Comparison of ENCODE assay signal across 8 mouse cellular contexts in genomic region chr7:24529580-24529979, GRCm38 (mm10). TPM values are rescaled to one million over a fixed set of nuclear protein-coding genes. Genes with fewer than 3 reads are reported as not detected.
DNase-seq lines count a peak whose midpoint lies in the region; ATAC-seq and TF ChIP-seq lines count a peak whose summit lies in the region.

No protein-coding gene starts in this region.

- H3K27ac ChIP-seq in kidney, postnatal 0 days = peak overlapping the region; percentile 94
- peak overlapping the region; percentile 92 for H3K27ac ChIP-seq in brown adipose tissue, adult 24 weeks (replicated peaks; ENCODE audit: low read depth, low read length)
- H3K27ac ChIP-seq in midbrain, embryonic 12.5 days (replicated peaks) = peak overlapping the region; percentile 82

- H3K27me3 ChIP-seq in kidney, postnatal 0 days (ENCODE audit: insufficient read depth, low read length) = no peaks in the 10 kb centered on the region
- peaks cover 24% of the 10 kb centered on the region for H3K27me3 ChIP-seq in midbrain, embryonic 12.5 days

- H3K4me2 ChIP-seq in kidney, postnatal 0 days (ENCODE audit: low read length) = peak overlapping the region; percentile 90
- peak overlapping the region; percentile 73 for H3K4me2 ChIP-seq in midbrain, embryonic 12.5 days (replicated peaks)

- H3K9me3 ChIP-seq in kidney, postnatal 0 days (replicated peaks; ENCODE audit: low read length) = no peaks in the 10 kb centered on the region
- no peaks in the 10 kb centered on the region for H3K9me3 ChIP-seq in midbrain, embryonic 12.5 days

- no peak for TF ChIP-seq CTCF in kidney, postnatal 0 days (IDR thresholded peaks at IDR 0.05; ENCODE audit: low read depth)

- H3K4me1 ChIP-seq in kidney, postnatal 0 days (replicated peaks; ENCODE audit: insufficient read depth, low read length) = peaks cover 9% of the 10 kb centered on the region; the same call in 1 of the 2 replicates
- peaks cover 5% of the 10 kb centered on the region; the same call in 1 of the 2 replicates for H3K4me1 ChIP-seq in brown adipose tissue, adult 24 weeks (ENCODE audit: control insufficient read depth, insufficient read depth, insufficient read length, low read length)
- peaks cover 40% of the 10 kb centered on the region for H3K4me1 ChIP-seq in midbrain, embryonic 12.5 days

- H3K9ac ChIP-seq in kidney, postnatal 0 days (ENCODE audit: low read depth, low read length) = peak overlapping the region; percentile 74
- peak overlapping the region; percentile 88 for H3K9ac ChIP-seq in midbrain, embryonic 12.5 days (replicated peaks)

- no peak for ATAC-seq in kidney, postnatal 0 days (replicated peaks; ENCODE audit: low FRiP score, low read depth)
- no peak for ATAC-seq in midbrain, embryonic 12.5 days (ENCODE audit: low FRiP score, low read depth)
- ATAC-seq in megakaryocyte-erythroid progenitor cell, adult 5-6 weeks (replicated peaks; ENCODE audit: low FRiP score, low TSS enrichment, poor library complexity, severe bottlenecking) = no peak

- peak overlapping the region; percentile 56 for H3K4me3 ChIP-seq in kidney, postnatal 0 days (replicated peaks; ENCODE audit: low read depth, low read length)
- peak overlapping the region; percentile 64 for H3K4me3 ChIP-seq in brown adipose tissue, adult 24 weeks (ENCODE audit: insufficient read depth, low read depth, low read length)
- peak overlapping the region; percentile 67 for H3K4me3 ChIP-seq in midbrain, embryonic 12.5 days

- no peak for DNase-seq in kidney, postnatal 0 days (ENCODE audit: low spot score)
- DNase-seq in kidney, postnatal 25 days = no peak
- DNase-seq in heart, postnatal 4 days = peak; percentile 15
- DNase-seq in testis, postnatal 10 days (ENCODE audit: low spot score) = no peak
- no peak for DNase-seq in adrenal gland, postnatal 4 days (ENCODE audit: low spot score in 2 of 2)

- WGBS in kidney, postnatal 0 days = 49% methylated on average over 11 of the region's 11 CpGs
- 64% methylated on average over 11 of the region's 11 CpGs for WGBS in midbrain, embryonic 12.5 days

- H3K36me3 ChIP-seq in kidney, postnatal 0 days (ENCODE audit: insufficient read depth, low read length) = peaks cover 16% of the 10 kb centered on the region
- H3K36me3 ChIP-seq in midbrain, embryonic 12.5 days = peaks cover 17% of the 10 kb centered on the region

RNA-seq across cellular contexts. Expression of gene Irgq, which starts 0.9 kb away (rescaled TPM):
- 5.4 and 6.0 TPM in 2 replicates for polyA plus RNA-seq in kidney, postnatal 0 days (2015; fragmentation: Nextera tagmentation; extraction: Ambion mirVana)
- polyA plus RNA-seq in brown adipose tissue, adult 24 weeks (2012; ENCODE audit: insufficient read depth, insufficient read length, missing spikeins) = 9.1 and 9.2 TPM in 2 replicates
- total RNA-seq in heart, postnatal 4 days (2021) = 10 to 100 TPM; 16.7 to 17.2 TPM
- 30.4 and 31.5 TPM in 2 replicates for polyA plus RNA-seq in midbrain, embryonic 12.5 days (2016; fragmentation: Nextera tagmentation; extraction: Ambion mirVana)
- total RNA-seq in megakaryocyte-erythroid progenitor cell, adult 5-6 weeks (2014; fragmentation: Nextera tagmentation) = 4.7 and 6.3 TPM in 2 replicates
- 3.0 and 5.2 TPM in 2 replicates for total RNA-seq in megakaryocyte-erythroid progenitor cell, adult 5-6 weeks (2017)
- total RNA-seq in adrenal gland, postnatal 4 days (2021) = 10 to 100 TPM; 24.9 to 25.7 TPM

RNA-seq across cellular contexts. Expression of gene Pinlyp, which starts 16.3 kb away (rescaled TPM):
- 0.50 and 0.55 TPM in 2 replicates for polyA plus RNA-seq in kidney, postnatal 0 days (2015; fragmentation: Nextera tagmentation; extraction: Ambion mirVana)
- not detected in 2 replicates for polyA plus RNA-seq in brown adipose tissue, adult 24 weeks (2012; ENCODE audit: insufficient read depth, insufficient read length, missing spikeins)
- not detected for total RNA-seq in heart, postnatal 4 days (2021)
- not detected in 2 replicates for polyA plus RNA-seq in midbrain, embryonic 12.5 days (2016; fragmentation: Nextera tagmentation; extraction: Ambion mirVana)
- total RNA-seq in megakaryocyte-erythroid progenitor cell, adult 5-6 weeks (2014; fragmentation: Nextera tagmentation) = not detected in 2 replicates
- total RNA-seq in megakaryocyte-erythroid progenitor cell, adult 5-6 weeks (2017) = not detected in 2 replicates
- not detected for total RNA-seq in adrenal gland, postnatal 4 days (2021)

RNA-seq across cellular contexts. Expression of gene Xrcc1, which starts 16.5 kb away (rescaled TPM):
- polyA plus RNA-seq in kidney, postnatal 0 days (2015; fragmentation: Nextera tagmentation; extraction: Ambion mirVana) = 58.4 and 63.6 TPM in 2 replicates
- 20.7 and 22.5 TPM in 2 replicates for polyA plus RNA-seq in brown adipose tissue, adult 24 weeks (2012; ENCODE audit: insufficient read depth, insufficient read length, missing spikeins)
- 10 to 100 TPM; 42.0 to 43.9 TPM for total RNA-seq in heart, postnatal 4 days (2021)
- 89.8 and 101 TPM in 2 replicates for polyA plus RNA-seq in midbrain, embryonic 12.5 days (2016; fragmentation: Nextera tagmentation; extraction: Ambion mirVana)
- total RNA-seq in megakaryocyte-erythroid progenitor cell, adult 5-6 weeks (2014; fragmentation: Nextera tagmentation) = 89.0 and 93.7 TPM in 2 replicates
- total RNA-seq in megakaryocyte-erythroid progenitor cell, adult 5-6 weeks (2017) = 20.7 and 36.6 TPM in 2 replicates
- total RNA-seq in adrenal gland, postnatal 4 days (2021) = 10 to 100 TPM; 56.8 to 64.4 TPM

RNA-seq across cellular contexts. Expression of gene AC161166.1, which starts 17.3 kb away (rescaled TPM):
- 0.06 and 0.12 TPM in 2 replicates for polyA plus RNA-seq in kidney, postnatal 0 days (2015; fragmentation: Nextera tagmentation; extraction: Ambion mirVana)
- not detected in 2 replicates for polyA plus RNA-seq in brown adipose tissue, adult 24 weeks (2012; ENCODE audit: insufficient read depth, insufficient read length, missing spikeins)
- total RNA-seq in heart, postnatal 4 days (2021) = not detected
- polyA plus RNA-seq in midbrain, embryonic 12.5 days (2016; fragmentation: Nextera tagmentation; extraction: Ambion mirVana) = 2.1 and 2.3 TPM in 2 replicates
- not detected in 2 replicates for total RNA-seq in megakaryocyte-erythroid progenitor cell, adult 5-6 weeks (2014; fragmentation: Nextera tagmentation)
- total RNA-seq in megakaryocyte-erythroid progenitor cell, adult 5-6 weeks (2017) = not detected in 2 replicates
- not detected for total RNA-seq in adrenal gland, postnatal 4 days (2021)

RNA-seq across cellular contexts. Expression of gene Zfp428, which starts 22.8 kb away (rescaled TPM):
- 40.2 and 41.4 TPM in 2 replicates for polyA plus RNA-seq in kidney, postnatal 0 days (2015; fragmentation: Nextera tagmentation; extraction: Ambion mirVana)
- 3.0 and 4.7 TPM in 2 replicates for polyA plus RNA-seq in brown adipose tissue, adult 24 weeks (2012; ENCODE audit: insufficient read depth, insufficient read length, missing spikeins)
- 10 to 100 TPM; 17.3 to 18.5 TPM for total RNA-seq in heart, postnatal 4 days (2021)
- polyA plus RNA-seq in midbrain, embryonic 12.5 days (2016; fragmentation: Nextera tagmentation; extraction: Ambion mirVana) = 163 and 178 TPM in 2 replicates
- total RNA-seq in megakaryocyte-erythroid progenitor cell, adult 5-6 weeks (2014; fragmentation: Nextera tagmentation) = 3.5 and 4.0 TPM in 2 replicates
- total RNA-seq in megakaryocyte-erythroid progenitor cell, adult 5-6 weeks (2017) = 3.1 and 9.7 TPM in 2 replicates
- total RNA-seq in adrenal gland, postnatal 4 days (2021) = 10 to 100 TPM; 11.1 to 16.2 TPM
